Mouse (Mus musculus) kidney, embryonic 16.5 days (tissue): ENCODE results near the gene Rab31. TPM values are rescaled to one million over a fixed set of nuclear protein-coding genes. Genes with fewer than 3 reads are reported as not detected.

Source experiments
- polyA plus RNA-seq: library from polyadenylated mRNA; unstranded; fragments of >200 nt; fragmentation: Nextera tagmentation; extraction: Ambion mirVana; gene quantifications from 2 replicates; pipeline ENCODE4 v1.2.1, GENCODE M21; 2015

Rab31 gene
- polyA plus RNA-seq, 1 experiment from 2014 or later = 38.4 TPM

Other genes with a start within 250 kb of the Rab31 start
- 0.07 TPM in 1 of 2 replicates, not detected in the other for gene Tmem232, start 232.0 kb downstream of the Rab31 start, polyA plus RNA-seq
- 160 and 165 TPM in 2 replicates for gene Vapa, start 159.2 kb downstream of the Rab31 start, polyA plus RNA-seq
- 0.09 TPM in 1 of 2 replicates, not detected in the other for gene Txndc2, start 130.6 kb downstream of the Rab31 start, polyA plus RNA-seq
- 46.6 TPM in 2 replicates for gene Ppp4r1, start 9.8 kb upstream of the Rab31 start, polyA plus RNA-seq
- 68.7 and 71.0 TPM in 2 replicates for gene Ralbp1, start 113.0 kb upstream of the Rab31 start, polyA plus RNA-seq
- gene Twsg1, start 178.5 kb upstream of the Rab31 start, polyA plus RNA-seq = 131 and 136 TPM in 2 replicates